Mouse (Mus musculus) MEL (cell line): ENCODE measurements around the gene Gm5678. TPM values are rescaled to one million over a fixed set of nuclear protein-coding genes. Genes with fewer than 3 reads are reported as not detected.

Experiments used
- DNase-seq: peaks from one replicate; pipeline ENCODE4 v3.0.0; 2011; ENCODE audit warnings: low read depth, low spot score
- H3K27ac ChIP-seq: 2 replicates; pipeline ENCODE4 v1.5.1; 2012; ENCODE audit warnings: low read depth, mild to moderate bottlenecking, control low read depth, low read length, moderate library complexity; ENCODE audit not compliant: control insufficient read depth
- H3K27me3 ChIP-seq, 2 experiments: fragments of 150-350 bp in 1 of 2; sonication (generic) in 1 of 2; 2 replicates each; pipeline ENCODE4 v1.6.1; 2012; ENCODE audit warnings: low read length in 2 of 2, mild to moderate bottlenecking in 2 of 2, improper control_type of control experiment in 1 of 2, moderate library complexity in 1 of 2; ENCODE audit not compliant: insufficient read depth in 2 of 2, control insufficient read depth in 1 of 2
- H3K36me3 ChIP-seq, 2 experiments: 2 replicates each; pipeline ENCODE4 v1.6.1; 2012 to 2014; ENCODE audit warnings: low read length in 2 of 2, improper control_type of control experiment in 1 of 2, inconsistent platforms in 1 of 2, mild to moderate bottlenecking in 1 of 2; ENCODE audit not compliant: insufficient read depth in 2 of 2, control insufficient read depth in 1 of 2
- H3K4me1 ChIP-seq, 2 experiments: fragments of 150-350 bp in 1 of 2; sonication (generic) in 1 of 2; 2 replicates each; pipeline ENCODE4 v1.6.1; 2012; ENCODE audit warnings: low read length in 2 of 2, improper control_type of control experiment in 1 of 2, mild to moderate bottlenecking in 1 of 2; ENCODE audit not compliant: insufficient read depth in 2 of 2, control insufficient read depth in 1 of 2
- H3K4me3 ChIP-seq, 2 experiments: fragments of 150-350 bp in 1 of 2; sonication (generic) in 1 of 2; 2 replicates each; pipeline ENCODE4 v1.5.1; 2012; ENCODE audit warnings: low read depth in 2 of 2, low read length in 2 of 2, mild to moderate bottlenecking in 2 of 2, moderate library complexity in 2 of 2, control low read depth in 1 of 2, improper control_type of control experiment in 1 of 2; ENCODE audit not compliant: control insufficient read depth in 1 of 2, insufficient read depth in 1 of 2
- H3K79me2 ChIP-seq: 2 replicates; pipeline ENCODE4 v1.6.1; 2012; ENCODE audit warnings: mild to moderate bottlenecking, low read length, moderate library complexity; ENCODE audit not compliant: control insufficient read depth, poor library complexity, insufficient read depth
- H3K9ac ChIP-seq: 2 replicates; pipeline ENCODE4 v1.6.1; 2012; ENCODE audit warnings: low read depth, mild to moderate bottlenecking, control low read depth, low read length, moderate library complexity; ENCODE audit not compliant: control insufficient read depth, poor library complexity, severe bottlenecking
- H3K9me3 ChIP-seq: fragments of 150-350 bp; sonication (generic); replicated peaks from 2 replicates; pipeline ENCODE4 v1.6.1; 2012; ENCODE audit warnings: mild to moderate bottlenecking, low read length, improper control_type of control experiment, moderate library complexity; ENCODE audit not compliant: insufficient read depth
- BHLHE40 ChIP-seq: IDR thresholded peaks from 2 replicates; pipeline ENCODE4 v1.6.1; 2012; ENCODE audit warnings: low read depth, mild to moderate bottlenecking, inconsistent platforms, low read length, improper control_type of control experiment, borderline replicate concordance
- CHD1 ChIP-seq: IDR thresholded peaks from 2 replicates; pipeline ENCODE4 v1.6.1; 2012; ENCODE audit warnings: low read depth, mild to moderate bottlenecking, inconsistent platforms, low read length, improper control_type of control experiment
- CHD2 ChIP-seq: IDR thresholded peaks from 2 replicates; pipeline ENCODE4 v1.6.1; 2011; ENCODE audit warnings: low read length, improper control_type of control experiment
- E2F4 ChIP-seq: IDR thresholded peaks from 2 replicates; pipeline ENCODE4 v1.6.1; 2011; ENCODE audit warnings: low read depth, low read length, improper control_type of control experiment, borderline replicate concordance
- EP300 ChIP-seq, 2 experiments: IDR thresholded peaks; 2 replicates each; pipeline ENCODE4 v1.6.1; 2011; ENCODE audit warnings: improper control_type of control experiment in 2 of 2, low read length in 2 of 2, low read depth in 1 of 2, mild to moderate bottlenecking in 1 of 2
- GABPA ChIP-seq: IDR thresholded peaks from 2 replicates; pipeline ENCODE4 v1.6.1; 2012; ENCODE audit warnings: low read depth, mild to moderate bottlenecking, inconsistent platforms, low read length, improper control_type of control experiment, moderate library complexity
- GATA1 ChIP-seq: IDR thresholded peaks from 2 replicates; pipeline ENCODE4 v1.6.1; 2011; ENCODE audit warnings: low read depth, low read length, improper control_type of control experiment
- MAFK ChIP-seq: IDR thresholded peaks from 2 replicates; pipeline ENCODE4 v1.6.1; 2011; ENCODE audit warnings: low read depth, mild to moderate bottlenecking, low read length, improper control_type of control experiment, borderline replicate concordance
- MAZ ChIP-seq: IDR thresholded peaks from 2 replicates; pipeline ENCODE4 v1.6.1; 2012; ENCODE audit warnings: low read depth, mild to moderate bottlenecking, inconsistent platforms, low read length, improper control_type of control experiment
- MXI1 ChIP-seq: IDR thresholded peaks from 2 replicates; pipeline ENCODE4 v1.6.1; 2011; ENCODE audit warnings: mild to moderate bottlenecking, low read depth, low read length, improper control_type of control experiment
- MYB ChIP-seq: IDR thresholded peaks from 2 replicates; pipeline ENCODE4 v1.6.1; 2011; ENCODE audit warnings: mild to moderate bottlenecking, low read depth, low read length, improper control_type of control experiment
- NELFE ChIP-seq: IDR thresholded peaks from 2 replicates; pipeline ENCODE4 v1.6.1; 2011; ENCODE audit warnings: low read depth, low read length, improper control_type of control experiment
- NRF1 ChIP-seq: IDR thresholded peaks from 2 replicates; pipeline ENCODE4 v1.6.1; 2014; ENCODE audit warnings: low read depth, mild to moderate bottlenecking, inconsistent platforms, low read length, improper control_type of control experiment, moderate library complexity; ENCODE audit not compliant: poor library complexity, insufficient read depth, severe bottlenecking
- POLR2AphosphoS2 ChIP-seq: IDR thresholded peaks from 2 replicates; pipeline ENCODE4 v1.6.1; 2011; ENCODE audit warnings: low read length, improper control_type of control experiment
- POLR2AphosphoS5 ChIP-seq: IDR thresholded peaks from 2 replicates; pipeline ENCODE4 v1.6.1; 2012; ENCODE audit warnings: low read depth, borderline replicate concordance, mild to moderate bottlenecking, inconsistent platforms, low read length, moderate library complexity, mixed read lengths
- TCF12 ChIP-seq: IDR thresholded peaks from 2 replicates; pipeline ENCODE4 v1.6.1; 2014; ENCODE audit warnings: low read depth, mild to moderate bottlenecking, inconsistent platforms, low read length, improper control_type of control experiment, moderate library complexity
- UBTF ChIP-seq: IDR thresholded peaks from 2 replicates; pipeline ENCODE4 v1.6.1; 2012; ENCODE audit warnings: low read depth, mild to moderate bottlenecking, inconsistent platforms, low read length, improper control_type of control experiment, moderate library complexity, borderline replicate concordance; ENCODE audit not compliant: insufficient read depth
- ZMIZ1 ChIP-seq: IDR thresholded peaks from 2 replicates; pipeline ENCODE4 v1.6.1; 2012; ENCODE audit warnings: low read depth, mild to moderate bottlenecking, inconsistent platforms, low read length, improper control_type of control experiment, moderate library complexity
- ZNF384 ChIP-seq: IDR thresholded peaks from 2 replicates; pipeline ENCODE4 v1.6.1; 2012; ENCODE audit warnings: low read depth, mild to moderate bottlenecking, inconsistent platforms, low read length, improper control_type of control experiment
- polyA plus RNA-seq, 2 experiments: library from polyadenylated mRNA; stranded (reverse) in 1 of 2; unstranded in 1 of 2; fragments of >175 nt in 1 of 2; fragments of >200 nt in 1 of 2; gene quantifications; 2 replicates each; pipeline versions ENCODE4 v1.2.1 to v1.2.4; 2012; ENCODE audit warnings: low replicate concordance in 2 of 2, low read depth in 1 of 2; ENCODE audit not compliant: insufficient read length in 2 of 2, insufficient read depth in 1 of 2, missing spikeins in 1 of 2
- total RNA-seq: library from RNA; depleted of rRNA; stranded (reverse); fragments of 300-350 nt; gene quantifications from 2 replicates; pipeline ENCODE4 v1.2.3, GENCODE M21; 2012; rRNA removed

Gene Gm5678
- total RNA-seq (not detected in 2 replicates), polyA plus RNA-seq (1 to 10 TPM in 1 of 2 experiments, not detected in 1; 4.6 TPM)

DNA sequence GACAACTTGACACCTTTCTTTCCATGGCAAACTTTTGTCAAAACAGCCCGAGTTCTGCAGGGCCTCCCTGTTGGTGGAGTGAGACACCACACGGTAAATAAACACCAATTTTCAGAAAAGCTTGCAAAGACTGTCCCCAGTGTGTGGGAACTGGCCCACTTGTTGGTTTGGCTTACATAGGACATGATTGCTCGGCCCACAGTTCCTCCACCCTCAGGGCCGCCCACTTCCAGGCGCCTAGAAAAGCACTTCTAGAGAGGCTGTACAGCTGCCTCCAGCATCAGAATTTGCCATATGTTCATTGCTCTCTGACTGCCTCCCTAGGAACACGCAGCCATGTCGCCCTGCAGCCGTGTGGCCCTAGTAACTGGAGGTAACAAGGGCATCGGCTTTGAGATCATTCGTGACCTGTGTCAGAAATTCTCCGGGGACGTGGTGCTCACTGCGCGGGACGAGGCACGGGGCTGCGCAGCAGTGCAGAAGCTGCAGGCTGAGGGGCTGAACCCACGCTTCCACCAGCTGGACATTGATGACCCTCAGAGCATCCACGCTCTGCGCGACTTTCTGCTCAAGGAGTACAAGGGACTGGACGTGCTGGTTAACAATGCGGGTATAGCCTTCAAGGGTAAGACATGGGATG is at the start of gene Gm5678:
Gene Gm5678, plus strand, starts transcription at position 337 of the 640 bp plus-strand sequence.
- DNase-seq = no peak
- Histone ChIP-seq H3K9me3 (no peaks in the 10 kb centered on the region), H3K4me3 (no peak within 1 kb of the TSS), H3K79me2 (no peaks in the 10 kb centered on the region), H3K36me3 (no peaks in the 10 kb centered on the region), H3K27ac (no peak within 1 kb of the TSS), H3K27me3 (no peaks in the 10 kb centered on the region; a peak in 1 of 4 replicates), H3K4me1 (no peaks in the 10 kb centered on the region), H3K9ac (no peak within 1 kb of the TSS)
- TF ChIP-seq MYB = no peak
- TF ChIP-seq GATA1 = no peak
- TF ChIP-seq POLR2AphosphoS2 = no peak
- no peak for TF ChIP-seq UBTF
- no peak for TF ChIP-seq NRF1
- no peak for TF ChIP-seq GABPA
- TF ChIP-seq POLR2AphosphoS5 = no peak
- TF ChIP-seq BHLHE40 = no peak
- no peak for TF ChIP-seq CHD2
- no peak for TF ChIP-seq ZMIZ1
- TF ChIP-seq E2F4 = no peak
- TF ChIP-seq MXI1 = no peak
- TF ChIP-seq MAFK = no peak
- no peak for TF ChIP-seq EP300 (IDR thresholded peaks at IDR 0.05; ENCODE audit: low read depth in 1 of 2, low read length in 2 of 2)
- TF ChIP-seq TCF12 = no peak
- TF ChIP-seq NELFE = no peak
- TF ChIP-seq ZNF384 = no peak
- no peak for TF ChIP-seq MAZ

DNA sequence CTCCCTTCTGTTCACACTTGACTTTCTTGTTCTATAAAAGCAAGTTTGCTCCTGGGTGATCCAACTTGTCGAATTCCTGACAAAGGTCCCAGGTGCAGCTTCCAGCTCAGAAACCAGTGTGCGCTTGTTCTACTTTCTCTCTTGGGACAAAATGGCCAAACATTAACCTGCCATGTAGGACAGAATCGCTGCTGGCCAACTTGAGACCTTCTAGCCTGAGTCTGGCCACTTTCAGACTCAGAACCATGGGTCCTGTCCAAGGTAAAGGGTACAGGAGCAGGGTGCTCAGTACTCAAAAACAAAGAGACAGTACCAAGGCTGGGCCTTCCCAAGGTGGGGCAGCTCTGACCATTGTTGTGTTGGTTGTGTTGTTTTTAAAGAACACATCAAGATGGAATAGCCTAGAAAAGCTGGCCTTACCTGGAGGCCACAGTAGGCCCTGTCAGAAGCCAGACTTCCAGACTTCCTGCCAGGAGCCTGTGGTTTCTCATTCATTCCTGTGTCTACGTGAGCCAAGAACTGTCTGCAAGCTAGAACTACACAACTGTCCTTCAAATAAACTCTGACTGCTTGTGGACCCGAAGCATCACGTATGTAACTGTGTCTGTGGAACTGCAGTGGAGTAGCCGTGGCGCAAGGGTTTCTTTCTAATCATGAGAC is 49.4 kb upstream of the Gm5678 start:
- Histone ChIP-seq H3K4me1 (no peaks in the 10 kb centered on the region), H3K9me3 (no peaks in the 10 kb centered on the region), H3K9ac (no peak overlapping the region), H3K27me3 (no peaks in the 10 kb centered on the region), H3K4me3 (no peak overlapping the region), H3K79me2 (no peaks in the 10 kb centered on the region), H3K27ac (no peak overlapping the region), H3K36me3 (no peaks in the 10 kb centered on the region)
- DNase-seq = no peak
- TF ChIP-seq CHD1 = no peak
- TF ChIP-seq MXI1 = no peak
